22 mouse cellular contexts compared by ENCODE assay signal in genomic region chr4:136787357-136787756, GRCm38 (mm10). TPM values are rescaled to one million over a fixed set of nuclear protein-coding genes. Genes with fewer than 3 reads are reported as not detected.
DNase-seq lines count a peak whose midpoint lies in the region; ATAC-seq and TF ChIP-seq lines count a peak whose summit lies in the region.
"Had no signal": no experiment of that assay in that cellular context is flagged by ENCODE, and none has a peak within 500 bp of the region (broad histone marks: within the 10 kb centered on the region; RNA-seq: fewer than 3 reads in every experiment).

No protein-coding gene starts in this region.

- no peak for DNase-seq in forebrain, postnatal 0 days
- no peak for DNase-seq in embryonic facial prominence, embryonic 10.5 days (ENCODE audit: low spot score)
- no peak for DNase-seq in spleen, adult 12 weeks (ENCODE audit: low spot score)
- no peak for DNase-seq in ovary, adult 18-20 months (ENCODE audit: low spot score)
- no peak for DNase-seq in kidney, postnatal 10 days
- DNase-seq: B cell, adult 2 months; cerebellum, adult 9-10 months; gastrocnemius, postnatal 36 days; heart, postnatal 4 days; kidney, postnatal 4 days; layer of hippocampus, adult 9-11 months; lung, postnatal 4 days; spleen, adult 18-20 months; thymus, postnatal 25 days had no signal

- no peak for TF ChIP-seq CTCF in forebrain, postnatal 0 days (IDR thresholded peaks at IDR 0.05; ENCODE audit: low read depth)

- H3K36me3 ChIP-seq in forebrain, embryonic 15.5 days = no peaks in the 10 kb centered on the region
- H3K36me3 ChIP-seq in forebrain, postnatal 0 days (ENCODE audit: insufficient read depth) = no peaks in the 10 kb centered on the region
- peaks cover 6% of the 10 kb centered on the region for H3K36me3 ChIP-seq in embryonic facial prominence, embryonic 10.5 days (replicated peaks)
- H3K36me3 ChIP-seq in embryonic facial prominence, embryonic 15.5 days = no peaks in the 10 kb centered on the region
- H3K36me3 ChIP-seq in midbrain, embryonic 12.5 days = peaks cover 5% of the 10 kb centered on the region; the same call in 1 of the 2 replicates
- H3K36me3 ChIP-seq: heart, embryonic 15.5 days; lung, embryonic 15.5 days had no signal

- H3K27me3 ChIP-seq in forebrain, embryonic 15.5 days = no peaks in the 10 kb centered on the region
- H3K27me3 ChIP-seq in forebrain, postnatal 0 days (ENCODE audit: insufficient read depth, low read length) = no peaks in the 10 kb centered on the region
- H3K27me3 ChIP-seq in embryonic facial prominence, embryonic 10.5 days (replicated peaks; ENCODE audit: low read depth, poor library complexity, severe bottlenecking) = no peaks in the 10 kb centered on the region
- no peaks in the 10 kb centered on the region for H3K27me3 ChIP-seq in embryonic facial prominence, embryonic 15.5 days
- H3K27me3 ChIP-seq in midbrain, embryonic 12.5 days = no peaks in the 10 kb centered on the region
- H3K27me3 ChIP-seq: limb, embryonic 13.5 days had no signal

- no peak for ATAC-seq in forebrain, embryonic 15.5 days (replicated peaks)
- no peak for ATAC-seq in forebrain, postnatal 0 days
- ATAC-seq in embryonic facial prominence, embryonic 15.5 days (ENCODE audit: insufficient number of reproducible peaks, low FRiP score, low TSS enrichment, low read depth) = no peak
- ATAC-seq in midbrain, embryonic 12.5 days (ENCODE audit: low FRiP score, low read depth) = no peak
- ATAC-seq: intestine, embryonic 16.5 days had no signal

- H3K4me1 ChIP-seq in forebrain, embryonic 15.5 days = peaks cover 42% of the 10 kb centered on the region
- H3K4me1 ChIP-seq in forebrain, postnatal 0 days (ENCODE audit: insufficient read depth) = no peaks in the 10 kb centered on the region
- H3K4me1 ChIP-seq in embryonic facial prominence, embryonic 10.5 days = peaks cover 87% of the 10 kb centered on the region
- peaks cover 45% of the 10 kb centered on the region for H3K4me1 ChIP-seq in embryonic facial prominence, embryonic 15.5 days
- H3K4me1 ChIP-seq in midbrain, embryonic 12.5 days = peaks cover 61% of the 10 kb centered on the region

- H3K4me2 ChIP-seq in forebrain, embryonic 15.5 days (replicated peaks) = no peak overlapping the region
- no peak overlapping the region for H3K4me2 ChIP-seq in forebrain, postnatal 0 days (ENCODE audit: low read depth)
- H3K4me2 ChIP-seq in embryonic facial prominence, embryonic 15.5 days (replicated peaks) = no peak overlapping the region
- no peak overlapping the region for H3K4me2 ChIP-seq in midbrain, embryonic 12.5 days (replicated peaks)
- H3K4me2 ChIP-seq: heart, embryonic 15.5 days; limb, embryonic 13.5 days; lung, embryonic 15.5 days had no signal

- no peaks in the 10 kb centered on the region for H3K9me3 ChIP-seq in forebrain, embryonic 15.5 days
- no peaks in the 10 kb centered on the region for H3K9me3 ChIP-seq in forebrain, postnatal 0 days (ENCODE audit: low read length)
- no peaks in the 10 kb centered on the region for H3K9me3 ChIP-seq in embryonic facial prominence, embryonic 10.5 days
- no peaks in the 10 kb centered on the region for H3K9me3 ChIP-seq in embryonic facial prominence, embryonic 15.5 days (replicated peaks)
- H3K9me3 ChIP-seq in midbrain, embryonic 12.5 days = no peaks in the 10 kb centered on the region
- H3K9me3 ChIP-seq: heart, embryonic 15.5 days; limb, embryonic 13.5 days; lung, embryonic 15.5 days had no signal

- no peak overlapping the region for H3K4me3 ChIP-seq in forebrain, embryonic 15.5 days
- H3K4me3 ChIP-seq in forebrain, postnatal 0 days (ENCODE audit: low read depth, low read length) = no peak overlapping the region
- no peak overlapping the region for H3K4me3 ChIP-seq in embryonic facial prominence, embryonic 10.5 days
- H3K4me3 ChIP-seq in embryonic facial prominence, embryonic 15.5 days (replicated peaks) = no peak overlapping the region
- no peak overlapping the region for H3K4me3 ChIP-seq in midbrain, embryonic 12.5 days
- H3K4me3 ChIP-seq: heart, embryonic 15.5 days; limb, embryonic 13.5 days; lung, embryonic 15.5 days had no signal

- H3K9ac ChIP-seq in forebrain, embryonic 15.5 days (replicated peaks) = no peak overlapping the region
- H3K9ac ChIP-seq in forebrain, postnatal 0 days = no peak overlapping the region
- H3K9ac ChIP-seq in embryonic facial prominence, embryonic 15.5 days = no peak overlapping the region
- H3K9ac ChIP-seq in midbrain, embryonic 12.5 days (replicated peaks) = no peak overlapping the region
- H3K9ac ChIP-seq: heart, embryonic 15.5 days; limb, embryonic 13.5 days; liver, embryonic 14.5 days; lung, embryonic 15.5 days had no signal

- 51% methylated on average over 4 of the region's 4 CpGs for WGBS in forebrain, embryonic 15.5 days
- WGBS in forebrain, postnatal 0 days = 54% methylated on average over 4 of the region's 4 CpGs
- 68% methylated on average over 4 of the region's 4 CpGs for WGBS in embryonic facial prominence, embryonic 10.5 days
- WGBS in embryonic facial prominence, embryonic 15.5 days = 51% methylated on average over 4 of the region's 4 CpGs
- 62% methylated on average over 4 of the region's 4 CpGs for WGBS in midbrain, embryonic 12.5 days

- H3K27ac ChIP-seq in forebrain, embryonic 15.5 days (replicated peaks) = peak overlapping the region; percentile 2; the same call in 1 of the 2 replicates
- H3K27ac ChIP-seq in forebrain, postnatal 0 days (ENCODE audit: low read depth, low read length) = no peak overlapping the region
- H3K27ac ChIP-seq in embryonic facial prominence, embryonic 10.5 days (replicated peaks) = peak overlapping the region; percentile 65
- H3K27ac ChIP-seq in embryonic facial prominence, embryonic 15.5 days (replicated peaks) = 0 out of 2 replicates have a peak overlapping the region, but pooled peaks have one; percentile 14
- H3K27ac ChIP-seq in midbrain, embryonic 12.5 days (replicated peaks) = peak overlapping the region; percentile 72
- H3K27ac ChIP-seq: heart, embryonic 15.5 days; limb, embryonic 13.5 days; liver, embryonic 14.5 days; lung, embryonic 15.5 days had no signal

RNA-seq across cellular contexts. Expression of gene Ephb2, which starts 48.4 kb away (rescaled TPM):
- 18.9 and 20.4 TPM in 2 replicates for polyA plus RNA-seq in forebrain, embryonic 15.5 days (2015; fragmentation: Nextera tagmentation; extraction: Ambion mirVana)
- 79.9 and 85.6 TPM in 2 replicates for total RNA-seq in forebrain, postnatal 0 days (2014; rRNA removed)
- polyA plus RNA-seq in forebrain, postnatal 0 days (2015; fragmentation: Nextera tagmentation; extraction: Ambion mirVana) = 9.2 and 10.8 TPM in 2 replicates
- 10.7 and 12.4 TPM in 2 replicates for polyA plus RNA-seq in embryonic facial prominence, embryonic 10.5 days (2016; fragmentation: Nextera tagmentation; extraction: Ambion mirVana)
- 12.2 and 13.1 TPM in 2 replicates for polyA plus RNA-seq in embryonic facial prominence, embryonic 15.5 days (2015; fragmentation: Nextera tagmentation; extraction: Ambion mirVana)
- polyA plus RNA-seq in midbrain, embryonic 12.5 days (2016; fragmentation: Nextera tagmentation; extraction: Ambion mirVana) = 39.8 and 40.0 TPM in 2 replicates
